Comparison of ENCODE assay signal across 8 mouse cellular contexts in the genomic region with DNA sequence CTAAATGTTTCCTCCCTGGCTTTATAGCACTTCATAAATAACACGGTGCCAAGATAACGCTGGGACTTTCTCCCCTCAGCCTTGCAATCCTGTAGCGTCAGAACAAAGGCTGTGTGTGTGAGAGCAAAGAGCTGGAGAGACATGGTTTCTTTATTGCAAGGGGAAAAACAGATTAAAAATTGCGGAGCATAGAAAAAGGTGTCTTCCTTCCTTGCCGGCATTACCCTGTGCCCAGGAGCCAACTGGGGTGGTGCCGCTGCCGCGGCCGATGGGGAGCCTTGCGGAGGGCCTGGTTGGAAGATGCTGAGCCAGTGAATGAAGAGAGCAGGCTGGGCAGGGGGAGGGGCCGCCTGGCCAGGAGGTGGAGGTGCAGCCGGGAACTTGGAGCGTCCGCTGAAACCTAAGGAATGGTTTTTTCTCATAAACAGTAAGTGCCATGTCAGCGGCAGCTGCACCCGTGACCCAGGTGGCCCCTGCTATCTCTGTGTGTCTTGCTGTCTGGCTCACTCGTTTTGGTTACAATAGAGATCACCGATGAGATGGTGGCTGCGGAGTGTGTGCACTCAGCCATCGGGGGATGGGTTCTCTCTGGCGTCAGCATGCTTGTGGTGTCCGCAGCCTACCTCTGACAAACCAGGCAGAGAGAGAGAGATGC.
DNase-seq lines count a peak whose midpoint lies in the region; ATAC-seq and TF ChIP-seq lines count a peak whose summit lies in the region.

No protein-coding gene starts in this region.

- ATAC-seq in heart, embryonic 13.5 days (ENCODE audit: extremely low read depth, insufficient number of reproducible peaks, low FRiP score, low TSS enrichment), result no peak
- peak; percentile 92 for ATAC-seq in forebrain, embryonic 12.5 days (ENCODE audit: low FRiP score)
- ATAC-seq in liver, embryonic 15.5 days (ENCODE audit: insufficient read depth), result no peak

- H3K9me3 ChIP-seq in heart, embryonic 13.5 days, result no peaks in the 10 kb centered on the region
- H3K9me3 ChIP-seq in forebrain, embryonic 12.5 days, result no peaks in the 10 kb centered on the region
- H3K9me3 ChIP-seq in liver, embryonic 15.5 days (replicated peaks), result no peaks in the 10 kb centered on the region

- H3K4me3 ChIP-seq in heart, embryonic 13.5 days, result peak overlapping the region; percentile 48
- peak overlapping the region; percentile 28 for H3K4me3 ChIP-seq in forebrain, embryonic 12.5 days (replicated peaks)
- H3K4me3 ChIP-seq in liver, embryonic 15.5 days (replicated peaks), result no peak overlapping the region
- peak overlapping the region; percentile 67 for H3K4me3 ChIP-seq in small intestine, adult 2 months (ENCODE audit: low read depth, low read length)

- TF ChIP-seq CTCF in brain, embryonic 14.5 days (IDR thresholded peaks at IDR 0.05; ENCODE audit: borderline replicate concordance, extremely low read depth, insufficient read depth, insufficient read length), result no peak
- TF ChIP-seq CTCF in small intestine, adult 2 months (IDR thresholded peaks at IDR 0.05; ENCODE audit: extremely low read depth, insufficient read length, insufficient replicate concordance, low read depth, low read length), result no peak

- intact Hi-C loops in heart, postnatal 25 days (cut with DNase I), result no loop called here

- DNase-seq in heart, postnatal 25 days (ENCODE audit: low spot score), result no peak
- DNase-seq in brain, embryonic 14.5 days (ENCODE audit: low read depth), result peak; percentile 88
- peak; percentile 73 to 85 for DNase-seq in layer of hippocampus, adult 18-20 months (ENCODE audit: low spot score in 2 of 2)
- no peak for DNase-seq in spleen, postnatal 10 days (ENCODE audit: low spot score in 2 of 2)

- peak; percentile 39; the same call in 1 of the 2 replicates for TF ChIP-seq POLR2A in brain, embryonic 14.5 days (IDR thresholded peaks at IDR 0.05; ENCODE audit: borderline replicate concordance, extremely low read depth, insufficient read depth, insufficient read length, poor library complexity, severe bottlenecking)
- no peak for TF ChIP-seq POLR2A in small intestine, adult 2 months (IDR thresholded peaks at IDR 0.05; ENCODE audit: low read depth, low read length)

- no peaks in the 10 kb centered on the region for H3K27me3 ChIP-seq in heart, embryonic 13.5 days (replicated peaks)
- no peaks in the 10 kb centered on the region for H3K27me3 ChIP-seq in forebrain, embryonic 12.5 days
- H3K27me3 ChIP-seq in liver, embryonic 15.5 days, result peaks cover 19% of the 10 kb centered on the region
- no peaks in the 10 kb centered on the region for H3K27me3 ChIP-seq in small intestine, adult 2 months (ENCODE audit: control insufficient read depth, insufficient read depth, low read length)

- peak overlapping the region; percentile 66 for H3K9ac ChIP-seq in heart, embryonic 13.5 days
- H3K9ac ChIP-seq in forebrain, embryonic 12.5 days, result peak overlapping the region; percentile 41
- H3K9ac ChIP-seq in liver, embryonic 15.5 days, result no peak overlapping the region

- peak overlapping the region; percentile 78 for H3K4me2 ChIP-seq in heart, embryonic 13.5 days
- H3K4me2 ChIP-seq in forebrain, embryonic 12.5 days, result peak overlapping the region; percentile 41
- H3K4me2 ChIP-seq in liver, embryonic 15.5 days, result peak overlapping the region; percentile 15; the same call in 1 of the 2 replicates

- peaks cover 37% of the 10 kb centered on the region for H3K4me1 ChIP-seq in heart, embryonic 13.5 days
- H3K4me1 ChIP-seq in forebrain, embryonic 12.5 days, result peaks cover 16% of the 10 kb centered on the region
- no peaks in the 10 kb centered on the region for H3K4me1 ChIP-seq in liver, embryonic 15.5 days (replicated peaks)
- peaks cover 31% of the 10 kb centered on the region; the same call in 1 of the 2 replicates for H3K4me1 ChIP-seq in small intestine, adult 2 months (ENCODE audit: control insufficient read depth, insufficient read depth, insufficient read length, low read length)

- peaks cover 30% of the 10 kb centered on the region for H3K36me3 ChIP-seq in heart, embryonic 13.5 days
- peaks cover 40% of the 10 kb centered on the region for H3K36me3 ChIP-seq in forebrain, embryonic 12.5 days (replicated peaks)
- H3K36me3 ChIP-seq in liver, embryonic 15.5 days (replicated peaks), result no peaks in the 10 kb centered on the region
- 0 out of 2 replicates have a peak, but pooled peaks cover 2% of the 10 kb centered on the region for H3K36me3 ChIP-seq in small intestine, adult 2 months (ENCODE audit: control insufficient read depth, insufficient read depth, low read length)

- WGBS in heart, embryonic 13.5 days, result 8% methylated on average over 22 of the region's 22 CpGs
- 6% methylated on average over 22 of the region's 22 CpGs for WGBS in forebrain, embryonic 12.5 days
- 18% methylated on average over 22 of the region's 22 CpGs for WGBS in liver, embryonic 15.5 days (ENCODE audit: insufficient replicate concordance)
- WGBS in small intestine, adult 2 months, result 18% methylated on average over 22 of the region's 22 CpGs

- H3K27ac ChIP-seq in heart, embryonic 13.5 days (replicated peaks), result 0 out of 2 replicates have a peak overlapping the region, but pooled peaks have one; percentile 3
- peak overlapping the region; percentile 76 for H3K27ac ChIP-seq in forebrain, embryonic 12.5 days
- H3K27ac ChIP-seq in liver, embryonic 15.5 days (replicated peaks), result no peak overlapping the region
- peak overlapping the region; percentile 95 for H3K27ac ChIP-seq in small intestine, adult 2 months (ENCODE audit: insufficient read depth, low read depth, low read length)

Comparison
In these comparisons a context has a peak if more than half of its experiments do, and no peak if none do; other contexts are left out.
1. H3K4me2 ChIP-seq: peak in every context shown above with its lines; median percentile 78 in heart, embryonic 13.5 days; 41 in forebrain, embryonic 12.5 days; 15 in liver, embryonic 15.5 days.
2. DNase-seq: peak in brain, embryonic 14.5 days (single experiment) and layer of hippocampus, adult 18-20 months (2 of 2); none in heart, postnatal 25 days (single experiment) and spleen, postnatal 10 days (0 of 2).